Mouse (Mus musculus) hindbrain, embryonic 11.5 days (tissue): ENCODE data around the gene Ppp1r12c. TPM values are rescaled to one million over a fixed set of nuclear protein-coding genes. Genes with fewer than 3 reads are reported as not detected.

Experiments used
- ATAC-seq: fragments of 200-750 bp; cut with Nextera tagmentation; 2 replicates; pipeline ENCODE4 v1.8.0; 2017; ENCODE audit warnings: mild to moderate bottlenecking, moderate TSS enrichment, moderate library complexity; ENCODE audit not compliant: low FRiP score
- DNase-seq: peaks from one replicate; pipeline ENCODE4 v3.0.0-alpha.2; 2015; ENCODE audit warnings: low spot score
- H3K27ac ChIP-seq: fragments of 300-500 bp; sonication (generic); 2 replicates; pipeline ENCODE4 v1.5.1; 2014; ENCODE audit warnings: mild to moderate bottlenecking, low read depth, low read length
- H3K27me3 ChIP-seq: fragments of 300-500 bp; sonication (generic); 2 replicates; pipeline ENCODE4 v1.6.1; 2014; ENCODE audit warnings: mild to moderate bottlenecking, low read length, moderate library complexity, mixed read lengths; ENCODE audit not compliant: control insufficient read depth, insufficient read depth
- H3K36me3 ChIP-seq: fragments of 300-500 bp; sonication (generic); 2 replicates; pipeline ENCODE4 v1.6.1; 2014; ENCODE audit warnings: mild to moderate bottlenecking, low read length, moderate library complexity, mixed read lengths; ENCODE audit not compliant: control insufficient read depth, insufficient read depth
- H3K4me1 ChIP-seq: fragments of 300-500 bp; sonication (generic); replicated peaks from 2 replicates; pipeline ENCODE4 v1.6.1; 2014; ENCODE audit warnings: low read length, mixed read lengths; ENCODE audit not compliant: control insufficient read depth, insufficient read depth
- H3K4me2 ChIP-seq: fragments of 300-500 bp; sonication (generic); replicated peaks from 2 replicates; pipeline ENCODE4 v1.6.1; 2014; ENCODE audit warnings: mild to moderate bottlenecking, low read depth, low read length
- H3K4me3 ChIP-seq: fragments of 300-500 bp; sonication (generic); 2 replicates; pipeline ENCODE4 v1.5.1; 2014; ENCODE audit warnings: low read depth, low read length
- H3K9ac ChIP-seq: fragments of 300-500 bp; sonication (generic); 2 replicates; pipeline ENCODE4 v1.6.1; 2014; ENCODE audit warnings: low read depth, low read length
- H3K9me3 ChIP-seq: fragments of 300-500 bp; sonication (generic); 2 replicates; pipeline ENCODE4 v1.6.1; 2016; ENCODE audit warnings: low read length; ENCODE audit not compliant: control insufficient read depth
- WGBS: fragments of 180-500 bp; shearing (Covaris S2); extraction: QIAGEN DNeasy Blood & Tissue Kit; methylation state at CpG from one replicate; pipeline ENCODE4 v1.1.7; 2014; 5-methylcytosine and 5-hydroxymethylcytosine counted together
- polyA plus RNA-seq: library from polyadenylated mRNA; unstranded; fragments of >200 nt; fragmentation: Nextera tagmentation; extraction: Ambion mirVana; gene quantifications from 2 replicates; pipeline ENCODE4 v1.2.1, GENCODE M21; 2014

The Ppp1r12c gene
- polyA plus RNA-seq, 1 experiment from 2014 or later = 44.0 TPM

DNA sequence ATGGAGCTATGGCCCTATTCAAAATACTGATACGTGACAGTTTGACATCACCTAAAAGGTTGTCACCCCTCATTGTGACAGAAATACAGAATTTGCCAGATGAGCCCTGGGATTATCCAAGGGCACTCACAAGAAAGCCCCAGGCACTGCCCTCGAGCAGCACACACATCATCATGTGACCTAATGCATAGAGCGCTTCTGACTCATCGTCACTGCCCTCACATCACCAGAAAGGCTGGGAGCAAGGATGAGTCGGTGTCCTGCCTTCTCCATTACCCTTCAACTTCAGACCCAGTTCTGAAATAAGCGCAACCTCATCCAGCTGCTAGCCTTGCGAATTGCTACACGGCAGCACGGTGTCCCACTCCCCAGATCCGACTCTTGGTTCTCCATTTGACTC, 60.9 kb downstream of the Ppp1r12c start:
- no peaks in the 10 kb centered on the region for H3K4me1 ChIP-seq
- H3K9ac ChIP-seq = no peak overlapping the region
- no peak for DNase-seq
- WGBS = 89% methylated on average over 10 of the region's 10 CpGs
- no peak overlapping the region for H3K27ac ChIP-seq
- no peak for ATAC-seq
- no peaks in the 10 kb centered on the region for H3K27me3 ChIP-seq
- no peak overlapping the region for H3K4me3 ChIP-seq
- peaks cover 7% of the 10 kb centered on the region for H3K36me3 ChIP-seq
- no peak overlapping the region for H3K4me2 ChIP-seq
- H3K9me3 ChIP-seq = no peaks in the 10 kb centered on the region

DNA sequence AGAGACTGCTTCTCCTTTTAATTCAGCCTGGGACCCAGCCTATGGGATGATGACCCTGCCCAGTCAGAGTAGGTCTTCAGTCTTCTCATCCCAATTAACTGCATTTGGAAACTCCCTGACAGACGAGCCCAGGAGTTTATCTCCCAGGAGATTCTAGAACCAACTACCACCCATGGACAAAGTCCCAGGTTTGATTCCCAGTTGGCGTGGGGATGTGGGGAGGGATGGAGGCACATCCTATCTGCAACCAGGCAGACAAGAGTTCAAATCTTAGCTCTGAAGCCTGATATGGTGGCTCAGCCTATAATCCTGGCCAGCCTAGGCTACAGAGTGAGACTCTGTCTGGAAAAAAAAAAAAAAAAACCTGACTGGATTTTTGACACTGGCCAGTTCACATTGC, 63.8 kb downstream of the Ppp1r12c start:
- H3K4me3 ChIP-seq = no peak overlapping the region
- no peaks in the 10 kb centered on the region for H3K27me3 ChIP-seq
- ATAC-seq (no peak), DNase-seq (no peak)
- H3K36me3 ChIP-seq = peaks cover 7% of the 10 kb centered on the region
- H3K9ac ChIP-seq = no peak overlapping the region
- H3K27ac ChIP-seq = no peak overlapping the region
- H3K4me2 ChIP-seq = no peak overlapping the region
- no peaks in the 10 kb centered on the region for H3K4me1 ChIP-seq
- 87% methylated on average over 2 of the region's 2 CpGs for WGBS
- no peaks in the 10 kb centered on the region for H3K9me3 ChIP-seq

DNA sequence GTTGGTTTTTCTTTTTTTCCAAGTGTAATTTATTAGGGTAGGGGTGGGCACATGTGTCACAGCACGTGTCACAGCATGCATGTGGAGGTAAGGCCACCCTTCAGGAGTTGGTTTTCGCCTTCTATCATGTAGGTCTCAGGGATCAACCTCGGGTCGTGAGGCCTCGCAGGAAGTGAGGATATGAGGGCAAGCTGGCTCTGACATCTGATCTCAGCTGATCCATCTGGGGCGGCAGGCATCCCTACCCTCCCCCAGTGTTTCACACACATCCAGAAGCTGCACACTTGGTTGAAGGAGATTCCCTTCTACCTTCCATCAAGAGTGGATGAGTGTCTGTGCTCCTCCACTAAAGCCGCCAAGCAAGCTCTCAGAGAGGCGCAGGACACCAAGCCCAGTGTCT, 69.5 kb downstream of the Ppp1r12c start:
- H3K27ac ChIP-seq = no peak overlapping the region
- DNase-seq (no peak), ATAC-seq (no peak)
- H3K9ac ChIP-seq = no peak overlapping the region
- no peak overlapping the region for H3K4me2 ChIP-seq
- WGBS = 85% methylated on average over 8 of the region's 8 CpGs
- H3K4me3 ChIP-seq = no peak overlapping the region
- H3K27me3 ChIP-seq = no peaks in the 10 kb centered on the region
- no peaks in the 10 kb centered on the region for H3K4me1 ChIP-seq
- H3K36me3 ChIP-seq = peaks cover 3% of the 10 kb centered on the region; the same call in 1 of the 2 replicates
- H3K9me3 ChIP-seq = no peaks in the 10 kb centered on the region

DNA sequence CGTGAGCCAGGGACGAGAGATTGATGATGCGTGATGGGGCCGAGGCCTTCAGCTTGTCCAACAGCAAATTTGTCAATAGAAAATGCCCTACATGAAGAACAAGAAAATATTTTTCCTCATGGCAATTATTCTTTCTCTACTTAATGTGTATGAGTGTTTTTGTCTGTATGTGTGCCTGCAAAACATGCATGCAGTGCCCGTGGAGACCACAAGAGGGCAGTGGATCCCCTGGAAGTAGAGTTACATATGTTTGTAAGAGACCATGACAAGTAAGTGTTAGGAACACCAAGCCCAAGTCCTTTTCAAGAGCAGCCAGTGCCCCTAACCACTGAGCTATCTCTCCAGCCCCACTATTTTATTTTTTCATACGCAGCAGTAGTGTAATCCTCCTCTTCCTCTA, 69.9 kb downstream of the Ppp1r12c start:
- no peak overlapping the region for H3K4me2 ChIP-seq
- H3K27ac ChIP-seq = no peak overlapping the region
- peaks cover 3% of the 10 kb centered on the region; the same call in 1 of the 2 replicates for H3K36me3 ChIP-seq
- H3K4me1 ChIP-seq = no peaks in the 10 kb centered on the region
- WGBS = 81% methylated on average over 6 of the region's 6 CpGs
- no peak for ATAC-seq
- no peaks in the 10 kb centered on the region for H3K9me3 ChIP-seq
- no peak overlapping the region for H3K4me3 ChIP-seq
- DNase-seq = peak; percentile 85
- no peak overlapping the region for H3K9ac ChIP-seq
- no peaks in the 10 kb centered on the region for H3K27me3 ChIP-seq

Other genes with a start within 250 kb of the Ppp1r12c start
- not detected in 2 replicates for gene Ncr1, start 164.0 kb downstream of the Ppp1r12c start, polyA plus RNA-seq
- 0.73 and 1.2 TPM in 2 replicates for gene Gp6, start 103.9 kb downstream of the Ppp1r12c start, polyA plus RNA-seq
- gene Rdh13, start 56.0 kb downstream of the Ppp1r12c start, polyA plus RNA-seq = 28.3 and 29.1 TPM in 2 replicates
- gene Eps8l1, start 41.0 kb downstream of the Ppp1r12c start, polyA plus RNA-seq = 4.6 and 4.9 TPM in 2 replicates
- 18.1 and 27.4 TPM in 2 replicates for gene Tnnt1, start 14.7 kb upstream of the Ppp1r12c start, polyA plus RNA-seq
- gene Tnni3, start 22.5 kb upstream of the Ppp1r12c start, polyA plus RNA-seq = 1.8 and 2.5 TPM in 2 replicates
- 1.2 and 1.3 TPM in 2 replicates for gene Dnaaf3, start 30.8 kb upstream of the Ppp1r12c start, polyA plus RNA-seq
- gene Syt5, start 45.9 kb upstream of the Ppp1r12c start, polyA plus RNA-seq = 14.3 and 15.2 TPM in 2 replicates
- gene Ptprh, start 102.4 kb upstream of the Ppp1r12c start, polyA plus RNA-seq = 0.11 TPM in 1 of 2 replicates, not detected in the other
- 3.2 and 3.3 TPM in 2 replicates for gene Tmem86b, start 129.7 kb upstream of the Ppp1r12c start, polyA plus RNA-seq
- 6.0 and 8.1 TPM in 2 replicates for gene Ppp6r1, start 157.3 kb upstream of the Ppp1r12c start, polyA plus RNA-seq
- gene Hspbp1, start 183.4 kb upstream of the Ppp1r12c start, polyA plus RNA-seq = 112 and 114 TPM in 2 replicates
- 3.1 and 5.1 TPM in 2 replicates for gene Brsk1, start 188.9 kb upstream of the Ppp1r12c start, polyA plus RNA-seq
- 0.22 and 0.26 TPM in 2 replicates for gene Tmem150b, start 223.6 kb upstream of the Ppp1r12c start, polyA plus RNA-seq
- 64.3 and 69.2 TPM in 2 replicates for gene Kmt5c, start 238.4 kb upstream of the Ppp1r12c start, polyA plus RNA-seq